Mouse (Mus musculus): Measurements from ENCODE around the gene Atp6v1c2. TPM values are rescaled to one million over a fixed set of nuclear protein-coding genes. Genes with fewer than 3 reads are reported as not detected.
A peak's percentile ranks its signal among the peaks of the same experiment; 100 is the strongest.

The Atp6v1c2 gene
- polyA plus RNA-seq, 1 experiment from 2014 or later = 16.3 TPM

DNA sequence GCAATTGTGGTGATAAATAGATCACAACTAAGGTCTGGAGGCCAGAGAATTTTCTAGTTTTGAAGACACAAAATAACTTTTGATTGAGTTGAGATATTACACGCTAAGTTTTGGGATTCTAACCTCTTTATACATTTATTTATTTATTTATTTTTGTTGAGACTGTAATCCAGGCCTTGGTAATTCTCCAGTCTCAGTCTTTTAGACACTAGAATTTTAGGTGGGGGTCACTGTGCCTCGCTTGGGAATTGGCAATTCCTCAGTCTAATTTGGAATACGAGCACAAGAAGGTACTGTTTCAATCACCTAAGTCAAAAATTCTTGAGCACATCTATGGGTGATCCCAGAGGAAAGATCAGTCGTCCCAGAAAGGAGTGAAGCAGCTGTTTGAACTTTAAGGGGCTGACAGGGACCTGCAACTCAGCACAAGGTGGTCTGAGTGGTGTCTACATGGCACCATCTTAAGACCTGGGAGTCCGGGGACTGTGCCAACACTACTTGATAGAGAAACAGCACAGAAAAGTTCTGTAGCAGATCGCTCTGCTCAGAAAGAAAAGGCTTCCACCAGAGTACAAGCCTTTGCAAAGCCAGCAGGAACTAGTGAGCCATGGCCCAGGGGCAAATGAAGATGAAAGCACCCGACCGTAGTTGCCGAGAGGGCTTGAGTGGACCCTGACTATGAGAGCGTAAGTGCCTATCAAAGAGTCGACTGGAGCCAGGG is 18.3 kb upstream of the Atp6v1c2 start:
- H3K4me3 ChIP-seq (ENCODE audit: low read depth, low read length) = peak overlapping the region; percentile 77
- DNase-seq (ENCODE audit: low spot score) (peak; percentile 17), ATAC-seq (ENCODE audit: low FRiP score, low TSS enrichment) (peak; percentile 53)
- no peaks in the 10 kb centered on the region for H3K4me1 ChIP-seq (replicated peaks; ENCODE audit: control insufficient read depth, insufficient read depth)
- peaks cover 3% of the 10 kb centered on the region; the same call in 1 of the 2 replicates for H3K36me3 ChIP-seq (ENCODE audit: control insufficient read depth, insufficient read depth, low read length)
- H3K9me3 ChIP-seq (ENCODE audit: control insufficient read depth, low read length) = no peaks in the 10 kb centered on the region
- WGBS = 36% methylated on average over 11 of the region's 11 CpGs
- H3K27ac ChIP-seq (replicated peaks) = peak overlapping the region; percentile 53; the same call in 1 of the 2 replicates
- H3K9ac ChIP-seq (ENCODE audit: low read length) = peak overlapping the region; percentile 76
- H3K27me3 ChIP-seq (ENCODE audit: control insufficient read depth, insufficient read depth, low read length) = no peaks in the 10 kb centered on the region
- no peak for TF ChIP-seq CTCF (IDR thresholded peaks at IDR 0.05; ENCODE audit: low read depth)
- TF ChIP-seq EP300 (optimal IDR thresholded peaks at IDR 0.05) = no peak
- peak overlapping the region; percentile 91 for H3K4me2 ChIP-seq (replicated peaks; ENCODE audit: low read depth)

DNA sequence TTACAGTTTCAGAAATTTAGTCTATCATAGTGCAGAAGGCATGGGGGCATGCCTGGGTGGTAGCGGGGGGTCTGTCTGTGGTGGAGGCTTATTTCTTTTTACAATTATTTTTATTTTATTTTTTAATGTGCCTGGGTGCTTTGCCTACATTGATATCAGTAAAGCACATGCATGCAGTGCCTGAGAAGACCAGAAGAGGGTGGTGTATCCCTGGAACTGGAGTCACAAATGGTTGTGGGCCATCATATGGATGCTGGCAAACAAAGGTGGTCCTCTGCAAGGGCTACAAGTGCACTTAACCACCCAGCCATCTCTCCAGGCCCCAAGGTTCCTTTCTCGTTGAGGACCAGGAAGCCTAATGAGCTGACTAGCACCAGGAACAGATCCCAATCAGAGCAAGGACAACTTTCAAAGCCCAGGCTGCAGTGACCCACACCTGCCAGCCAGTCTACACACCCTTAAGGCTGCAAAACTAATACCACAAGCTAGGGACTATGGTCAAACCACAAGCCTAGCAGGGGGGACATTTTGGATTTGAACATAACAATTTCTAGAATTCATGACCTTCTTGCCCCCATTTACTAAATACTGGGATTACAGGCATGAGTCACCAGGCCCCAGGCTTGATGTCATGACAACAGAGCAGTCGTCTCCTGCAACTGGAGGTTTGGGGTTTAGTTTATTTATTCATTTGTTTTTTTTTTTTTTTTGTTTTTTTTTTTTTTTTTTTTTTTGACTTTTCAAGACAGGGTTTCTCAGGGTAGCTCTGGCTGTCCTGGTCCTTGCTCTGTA is 10.2 kb upstream of the Atp6v1c2 start:
- no peak for DNase-seq (ENCODE audit: low spot score)
- ATAC-seq (ENCODE audit: low FRiP score, low TSS enrichment) = no peak
- Histone ChIP-seq H3K4me2 (replicated peaks; ENCODE audit: low read depth) (no peak overlapping the region), H3K9me3 (ENCODE audit: control insufficient read depth, low read length) (no peaks in the 10 kb centered on the region), H3K27ac (replicated peaks) (no peak overlapping the region), H3K27me3 (ENCODE audit: control insufficient read depth, insufficient read depth, low read length) (no peaks in the 10 kb centered on the region), H3K4me1 (replicated peaks; ENCODE audit: control insufficient read depth, insufficient read depth) (no peaks in the 10 kb centered on the region), H3K9ac (ENCODE audit: low read length) (no peak overlapping the region), H3K36me3 (ENCODE audit: control insufficient read depth, insufficient read depth, low read length) (no peaks in the 10 kb centered on the region), H3K4me3 (ENCODE audit: low read depth, low read length) (no peak overlapping the region)
- TF ChIP-seq EP300 (optimal IDR thresholded peaks at IDR 0.05) (no peak), CTCF (IDR thresholded peaks at IDR 0.05; ENCODE audit: low read depth) (peak; percentile 59)
- 48% methylated on average over 3 of the region's 3 CpGs for WGBS

DNA sequence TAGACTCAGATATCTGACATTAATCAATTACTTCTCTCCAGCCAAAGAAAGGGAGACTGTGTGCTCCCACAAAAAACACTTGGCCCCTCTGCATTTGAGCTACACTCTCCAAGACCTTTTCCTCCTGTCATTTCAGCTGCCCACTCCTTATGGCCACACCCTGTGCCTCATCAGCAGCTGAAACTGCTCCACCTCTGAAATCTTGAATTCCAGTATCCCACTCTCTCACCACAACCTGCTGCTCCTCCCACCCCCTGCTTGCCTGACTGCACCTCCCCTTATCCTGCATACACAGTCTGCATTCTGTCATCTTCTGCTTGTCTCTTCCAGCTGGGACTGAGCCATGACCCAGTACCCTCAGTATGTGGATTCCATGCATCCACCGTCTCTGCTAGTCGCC is 9.2 kb upstream of the Atp6v1c2 start:
- H3K9me3 ChIP-seq (ENCODE audit: control insufficient read depth, low read length) = no peaks in the 10 kb centered on the region
- no peak for ATAC-seq (ENCODE audit: low FRiP score, low TSS enrichment)
- 58% methylated on average over 2 of the region's 2 CpGs for WGBS
- TF ChIP-seq EP300 (optimal IDR thresholded peaks at IDR 0.05) (no peak), CTCF (IDR thresholded peaks at IDR 0.05; ENCODE audit: low read depth) (no peak)
- DNase-seq (ENCODE audit: low spot score) = no peak
- no peaks in the 10 kb centered on the region for H3K36me3 ChIP-seq (ENCODE audit: control insufficient read depth, insufficient read depth, low read length)
- no peak overlapping the region for H3K9ac ChIP-seq (ENCODE audit: low read length)
- no peak overlapping the region for H3K4me2 ChIP-seq (replicated peaks; ENCODE audit: low read depth)
- H3K27ac ChIP-seq (replicated peaks) = no peak overlapping the region
- H3K4me1 ChIP-seq (replicated peaks; ENCODE audit: control insufficient read depth, insufficient read depth) = no peaks in the 10 kb centered on the region
- H3K4me3 ChIP-seq (ENCODE audit: low read depth, low read length) = no peak overlapping the region
- H3K27me3 ChIP-seq (ENCODE audit: control insufficient read depth, insufficient read depth, low read length) = no peaks in the 10 kb centered on the region

DNA sequence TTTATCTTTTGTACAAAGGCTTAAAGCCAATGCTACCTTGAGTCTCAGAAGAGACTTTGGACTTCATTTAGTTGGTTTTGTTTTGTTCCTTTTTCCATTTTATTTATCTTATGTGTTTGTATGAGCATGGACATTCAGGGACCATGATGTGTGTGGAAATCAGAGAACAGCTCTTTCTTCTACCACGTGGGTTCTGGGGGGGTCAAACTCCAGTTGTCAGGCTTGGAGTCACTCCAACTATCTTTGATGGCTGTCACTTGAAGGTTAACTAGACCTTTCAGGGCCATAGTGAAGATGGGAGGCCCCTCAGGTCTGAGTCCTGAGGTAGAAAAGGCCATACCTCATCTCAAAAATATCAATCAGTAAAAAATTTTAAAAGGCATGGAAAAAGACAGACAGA is 4.3 kb upstream of the Atp6v1c2 start:
- TF ChIP-seq EP300 (optimal IDR thresholded peaks at IDR 0.05) (no peak), CTCF (IDR thresholded peaks at IDR 0.05; ENCODE audit: low read depth) (no peak)
- H3K9ac ChIP-seq (ENCODE audit: low read length) = no peak overlapping the region
- H3K4me3 ChIP-seq (ENCODE audit: low read depth, low read length) = no peak overlapping the region
- H3K27me3 ChIP-seq (ENCODE audit: control insufficient read depth, insufficient read depth, low read length) = no peaks in the 10 kb centered on the region
- H3K36me3 ChIP-seq (ENCODE audit: control insufficient read depth, insufficient read depth, low read length) = no peaks in the 10 kb centered on the region
- H3K9me3 ChIP-seq (ENCODE audit: control insufficient read depth, low read length) = no peaks in the 10 kb centered on the region
- 11% methylated on average over 1 of the region's 1 CpGs for WGBS
- ATAC-seq (ENCODE audit: low FRiP score, low TSS enrichment) (no peak), DNase-seq (ENCODE audit: low spot score) (no peak)
- H3K27ac ChIP-seq (replicated peaks) = no peak overlapping the region
- H3K4me2 ChIP-seq (replicated peaks; ENCODE audit: low read depth) = no peak overlapping the region
- H3K4me1 ChIP-seq (replicated peaks; ENCODE audit: control insufficient read depth, insufficient read depth) = no peaks in the 10 kb centered on the region

DNA sequence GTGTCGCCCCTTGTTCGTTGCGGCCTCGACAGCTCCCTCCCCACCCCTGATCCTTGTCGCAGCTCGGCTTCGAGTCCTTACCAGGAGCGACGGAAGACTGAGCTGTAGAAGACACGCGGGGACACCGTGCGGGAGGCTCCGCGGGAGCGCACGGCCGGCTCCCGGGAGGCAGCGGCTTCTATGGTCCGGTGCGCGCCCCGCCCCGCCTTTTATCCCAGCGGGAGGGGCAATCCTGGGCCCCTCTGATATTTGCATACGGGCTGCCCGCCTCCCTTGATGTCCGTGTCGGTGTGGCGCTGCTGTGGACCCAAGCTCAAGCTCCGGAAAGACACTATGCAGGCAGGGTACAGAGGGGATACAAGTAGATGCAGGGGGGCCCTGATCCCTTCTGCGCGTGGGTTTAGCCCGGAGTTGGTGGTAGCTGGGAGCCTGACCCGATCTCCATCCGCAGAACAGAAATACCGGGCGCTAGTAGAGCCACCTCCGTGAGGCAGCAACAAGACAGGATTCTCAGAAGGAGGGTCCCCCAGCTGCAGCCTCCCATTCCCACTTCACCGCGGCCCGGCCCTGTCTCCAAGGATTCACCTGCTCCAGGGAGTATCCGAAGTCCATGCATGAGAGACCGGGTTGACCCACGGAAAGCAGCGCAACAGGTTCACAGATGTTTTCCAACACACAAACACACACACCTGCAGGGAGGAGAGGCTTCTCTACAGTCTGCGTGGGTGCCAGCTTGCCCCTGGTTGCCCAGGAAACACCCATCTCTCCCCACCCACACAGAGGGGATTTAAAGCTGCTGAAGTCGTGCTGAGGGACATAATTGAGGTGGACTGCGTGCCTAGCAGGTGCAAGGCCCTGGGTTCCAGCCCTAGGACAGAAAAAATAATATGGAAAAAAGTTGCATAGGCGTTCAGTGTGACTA is 4.3 kb downstream of the Atp6v1c2 start:
- Histone ChIP-seq H3K4me3 (ENCODE audit: low read depth, low read length) (peak overlapping the region; percentile 44), H3K4me1 (replicated peaks; ENCODE audit: control insufficient read depth, insufficient read depth) (no peaks in the 10 kb centered on the region), H3K27ac (replicated peaks) (no peak overlapping the region; the same call in 1 of the 2 replicates), H3K9ac (ENCODE audit: low read length) (peak overlapping the region; percentile 51; the same call in 1 of the 2 replicates), H3K9me3 (ENCODE audit: control insufficient read depth, low read length) (no peaks in the 10 kb centered on the region), H3K27me3 (ENCODE audit: control insufficient read depth, insufficient read depth, low read length) (peaks cover 5% of the 10 kb centered on the region; the same call in 1 of the 2 replicates), H3K36me3 (ENCODE audit: control insufficient read depth, insufficient read depth, low read length) (no peaks in the 10 kb centered on the region), H3K4me2 (replicated peaks; ENCODE audit: low read depth) (peak overlapping the region; percentile 67)
- 3% methylated on average over 51 of the region's 51 CpGs for WGBS
- TF ChIP-seq EP300 (optimal IDR thresholded peaks at IDR 0.05) (no peak), CTCF (IDR thresholded peaks at IDR 0.05; ENCODE audit: low read depth) (no peak)
- ATAC-seq (ENCODE audit: low FRiP score, low TSS enrichment) (peak; percentile 32; the same call in 1 of the 2 replicates), DNase-seq (ENCODE audit: low spot score) (peak; percentile 38)

Measured in stomach, postnatal 0 days (tissue).